Mouse (Mus musculus) midbrain, embryonic 11.5 days (tissue): ENCODE data around the gene Dhcr24. TPM values are rescaled to one million over a fixed set of nuclear protein-coding genes. Genes with fewer than 3 reads are reported as not detected.
A peak's percentile ranks its signal among the peaks of the same experiment; 100 is the strongest.

ENCODE experiments used
- ATAC-seq: fragments of 200-750 bp; cut with Nextera tagmentation; 2 replicates; pipeline ENCODE4 v1.8.0; 2017; ENCODE audit warnings: moderate TSS enrichment, moderate library complexity; ENCODE audit not compliant: low FRiP score
- DNase-seq: peaks from one replicate; pipeline ENCODE4 v3.0.0; 2015; ENCODE audit warnings: low spot score; ENCODE audit errors: missing footprints
- H3K27ac ChIP-seq: fragments of 300-500 bp; sonication (generic); 2 replicates; pipeline ENCODE4 v1.5.1; 2014; ENCODE audit warnings: low read depth, low read length
- H3K27me3 ChIP-seq: fragments of 300-500 bp; sonication (generic); 2 replicates; pipeline ENCODE4 v1.6.1; 2014; ENCODE audit warnings: mild to moderate bottlenecking, low read length, moderate library complexity, mixed read lengths; ENCODE audit not compliant: control insufficient read depth, insufficient read depth
- H3K36me3 ChIP-seq: fragments of 300-500 bp; sonication (generic); 2 replicates; pipeline ENCODE4 v1.6.1; 2014; ENCODE audit warnings: mild to moderate bottlenecking, low read length, moderate library complexity, mixed read lengths; ENCODE audit not compliant: control insufficient read depth, insufficient read depth
- H3K4me1 ChIP-seq: fragments of 300-500 bp; sonication (generic); 2 replicates; pipeline ENCODE4 v1.6.1; 2014; ENCODE audit warnings: low read length; ENCODE audit not compliant: control insufficient read depth, insufficient read depth
- H3K4me2 ChIP-seq: fragments of 300-500 bp; sonication (generic); 2 replicates; pipeline ENCODE4 v1.6.1; 2014; ENCODE audit warnings: mild to moderate bottlenecking, moderate library complexity
- H3K4me3 ChIP-seq: fragments of 300-500 bp; sonication (generic); 2 replicates; pipeline ENCODE4 v1.5.1; 2014; ENCODE audit warnings: low read depth, low read length
- H3K9ac ChIP-seq: fragments of 300-500 bp; sonication (generic); 2 replicates; pipeline ENCODE4 v1.6.1; 2014; ENCODE audit warnings: low read length
- H3K9me3 ChIP-seq: fragments of 300-500 bp; sonication (generic); 2 replicates; pipeline ENCODE4 v1.6.1; 2016; ENCODE audit warnings: low read length; ENCODE audit not compliant: control insufficient read depth
- WGBS: fragments of 180-500 bp; shearing (Covaris S2); extraction: QIAGEN DNeasy Blood & Tissue Kit; methylation state at CpG from one replicate; pipeline ENCODE4 v1.1.7; 2014; 5-methylcytosine and 5-hydroxymethylcytosine counted together
- polyA plus RNA-seq: library from polyadenylated mRNA; unstranded; fragments of >200 nt; fragmentation: Nextera tagmentation; extraction: Ambion mirVana; gene quantifications from 2 replicates; pipeline ENCODE4 v1.2.1, GENCODE M21; 2014

The Dhcr24 gene
- polyA plus RNA-seq, result 25.0 and 27.1 TPM in 2 replicates

- Histone ChIP-seq H3K36me3 (peaks cover 8% of the 10 kb centered on the region; the same call in 1 of the 2 replicates), H3K27ac (peak within 1 kb of the TSS; percentile 83), H3K4me1 (peaks cover 31% of the 10 kb centered on the region), H3K27me3 (no peaks in the 10 kb centered on the region), H3K9ac (peak within 1 kb of the TSS; percentile 81), H3K4me3 (peak within 1 kb of the TSS; percentile 78), H3K4me2 (peak within 1 kb of the TSS; percentile 97), H3K9me3 (no peaks in the 10 kb centered on the region)
- under 1% methylated on average over 88 of the region's 89 CpGs for WGBS
- DNase-seq, result peak; percentile 98
- peak; percentile 97 for ATAC-seq
Observed at GRCm38 (mm10) chr4:106560846-106561781, at the start of gene Dhcr24. Dhcr24 (plus strand) TSS chr4:106561038.

- Histone ChIP-seq H3K27ac (no peak overlapping the region), H3K9me3 (no peaks in the 10 kb centered on the region), H3K4me1 (no peaks in the 10 kb centered on the region), H3K9ac (no peak overlapping the region), H3K4me3 (no peak overlapping the region), H3K36me3 (no peaks in the 10 kb centered on the region), H3K4me2 (no peak overlapping the region), H3K27me3 (no peaks in the 10 kb centered on the region)
- DNase-seq, result peak; percentile 72
- 87% methylated on average over 6 of the region's 6 CpGs for WGBS
- no peak for ATAC-seq
Observed at GRCm38 (mm10) chr4:106514606-106515005, 46.2 kb upstream of the Dhcr24 start.

- DNase-seq, result no peak
- H3K4me1 ChIP-seq, result no peaks in the 10 kb centered on the region
- no peaks in the 10 kb centered on the region for H3K36me3 ChIP-seq
- H3K9ac ChIP-seq, result no peak overlapping the region
- H3K4me2 ChIP-seq, result no peak overlapping the region
- no peaks in the 10 kb centered on the region for H3K9me3 ChIP-seq
- no peak overlapping the region for H3K27ac ChIP-seq
- H3K27me3 ChIP-seq, result no peaks in the 10 kb centered on the region
- WGBS, result 79% methylated on average over 3 of the region's 3 CpGs
- ATAC-seq, result no peak
- no peak overlapping the region for H3K4me3 ChIP-seq
Observed at GRCm38 (mm10) chr4:106522547-106522946, 38.3 kb upstream of the Dhcr24 start.

- WGBS, result 77% methylated on average over 2 of the region's 2 CpGs
- H3K27me3 ChIP-seq, result no peaks in the 10 kb centered on the region
- no peak overlapping the region for H3K4me3 ChIP-seq
- no peak for DNase-seq
- H3K27ac ChIP-seq, result no peak overlapping the region
- H3K36me3 ChIP-seq, result no peaks in the 10 kb centered on the region
- no peak for ATAC-seq
- no peaks in the 10 kb centered on the region for H3K4me1 ChIP-seq
- H3K4me2 ChIP-seq, result no peak overlapping the region
- H3K9me3 ChIP-seq, result no peaks in the 10 kb centered on the region
- H3K9ac ChIP-seq, result no peak overlapping the region
Observed at GRCm38 (mm10) chr4:106524131-106524530, 36.7 kb upstream of the Dhcr24 start.

GRCm38 (mm10) chr4:106525001-106525400 lies 35.8 kb upstream of the Dhcr24 start:
- Histone ChIP-seq H3K4me1 (no peaks in the 10 kb centered on the region), H3K4me3 (no peak overlapping the region), H3K27ac (no peak overlapping the region), H3K9ac (no peak overlapping the region), H3K4me2 (no peak overlapping the region), H3K27me3 (no peaks in the 10 kb centered on the region), H3K36me3 (no peaks in the 10 kb centered on the region), H3K9me3 (no peaks in the 10 kb centered on the region)
- ATAC-seq (no peak), DNase-seq (no peak)
- 82% methylated on average over 2 of the region's 2 CpGs for WGBS

- DNase-seq (peak; percentile 84), ATAC-seq (no peak)
- no peaks in the 10 kb centered on the region for H3K4me1 ChIP-seq
- no peak overlapping the region for H3K4me2 ChIP-seq
- no peak overlapping the region for H3K27ac ChIP-seq
- H3K4me3 ChIP-seq, result no peak overlapping the region
- H3K36me3 ChIP-seq, result no peaks in the 10 kb centered on the region
- H3K9ac ChIP-seq, result no peak overlapping the region
- no peaks in the 10 kb centered on the region for H3K27me3 ChIP-seq
- H3K9me3 ChIP-seq, result no peaks in the 10 kb centered on the region
- WGBS, result 75% methylated on average over 7 of the region's 7 CpGs
Observed at GRCm38 (mm10) chr4:106527856-106528547, 32.8 kb upstream of the Dhcr24 start.

GRCm38 (mm10) chr4:106529375-106530112 lies 31.3 kb upstream of the Dhcr24 start:
- peak; percentile 92 for ATAC-seq
- Histone ChIP-seq H3K4me2 (peak overlapping the region; percentile 26), H3K27me3 (no peaks in the 10 kb centered on the region), H3K27ac (no peak overlapping the region), H3K9ac (peak overlapping the region; percentile 24; the same call in 1 of the 2 replicates), H3K9me3 (no peaks in the 10 kb centered on the region), H3K4me1 (no peaks in the 10 kb centered on the region), H3K4me3 (no peak overlapping the region), H3K36me3 (no peaks in the 10 kb centered on the region)
- peak; percentile 99 for DNase-seq
- 16% methylated on average over 17 of the region's 17 CpGs for WGBS

GRCm38 (mm10) chr4:106530113-106530482 lies 30.7 kb upstream of the Dhcr24 start:
- DNase-seq (no peak), ATAC-seq (peak; percentile 54)
- no peaks in the 10 kb centered on the region for H3K4me1 ChIP-seq
- no peak overlapping the region for H3K4me3 ChIP-seq
- H3K4me2 ChIP-seq, result no peak overlapping the region
- H3K9me3 ChIP-seq, result no peaks in the 10 kb centered on the region
- no peak overlapping the region for H3K9ac ChIP-seq
- H3K36me3 ChIP-seq, result no peaks in the 10 kb centered on the region
- 64% methylated on average over 9 of the region's 9 CpGs for WGBS
- no peaks in the 10 kb centered on the region for H3K27me3 ChIP-seq
- no peak overlapping the region for H3K27ac ChIP-seq
